Mouse (Mus musculus) kidney, postnatal 4 days (tissue): ENCODE data around the gene Slfn9.

Source experiments
- DNase-seq, 2 experiments: peaks; one replicate each; pipeline ENCODE4 v3.0.0; 2021; ENCODE audit warnings: mixed read lengths in 2 of 2

Slfn9 gene

GRCm38 (mm10) chr11:82954631-82955030 is 37.0 kb downstream of the Slfn9 start:
- DNase-seq: no peak

- DNase-seq: peak in 1 of 2 experiments; percentile 8
Measured at GRCm38 (mm10) chr11:82952612-82953542, 38.8 kb downstream of the Slfn9 start.

DNA sequence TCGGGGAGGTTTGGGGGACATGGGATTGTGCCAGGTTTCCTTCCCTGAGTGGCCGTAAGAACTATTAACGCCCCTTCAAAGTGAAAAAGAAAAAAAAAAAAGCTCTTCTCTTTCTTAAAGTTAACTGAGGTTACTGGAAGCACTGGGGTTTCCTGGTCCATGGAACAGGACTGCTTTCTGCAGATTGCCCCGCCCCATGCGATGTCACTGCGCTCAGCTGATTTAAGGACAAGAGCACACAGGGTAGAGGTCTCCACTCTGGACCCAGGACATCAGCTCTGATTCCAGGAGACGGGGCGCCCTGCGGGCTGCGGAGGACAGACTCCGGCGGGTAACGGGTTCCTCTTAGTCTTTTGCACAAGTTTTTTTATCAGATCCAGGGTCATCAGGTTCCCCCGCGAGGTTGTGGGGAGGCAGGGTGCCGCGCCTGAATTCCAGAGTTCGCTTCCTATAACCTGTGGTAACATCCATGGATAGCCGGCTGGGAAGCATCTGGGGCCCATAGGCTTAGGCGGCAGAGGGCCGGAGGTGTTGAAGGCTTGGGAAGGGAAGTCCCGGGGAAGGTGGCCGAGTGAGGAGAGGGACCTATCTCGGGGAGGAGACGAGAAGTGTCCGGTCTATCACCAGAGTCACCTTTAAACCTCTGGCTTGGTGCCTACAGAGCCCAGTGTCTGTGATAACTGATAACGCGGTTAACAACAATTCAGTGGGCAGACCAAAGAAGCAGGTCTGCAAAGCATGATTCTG is 39.6 kb downstream of the Slfn9 start:
- DNase-seq: peak; percentile 76 to 84

DNA sequence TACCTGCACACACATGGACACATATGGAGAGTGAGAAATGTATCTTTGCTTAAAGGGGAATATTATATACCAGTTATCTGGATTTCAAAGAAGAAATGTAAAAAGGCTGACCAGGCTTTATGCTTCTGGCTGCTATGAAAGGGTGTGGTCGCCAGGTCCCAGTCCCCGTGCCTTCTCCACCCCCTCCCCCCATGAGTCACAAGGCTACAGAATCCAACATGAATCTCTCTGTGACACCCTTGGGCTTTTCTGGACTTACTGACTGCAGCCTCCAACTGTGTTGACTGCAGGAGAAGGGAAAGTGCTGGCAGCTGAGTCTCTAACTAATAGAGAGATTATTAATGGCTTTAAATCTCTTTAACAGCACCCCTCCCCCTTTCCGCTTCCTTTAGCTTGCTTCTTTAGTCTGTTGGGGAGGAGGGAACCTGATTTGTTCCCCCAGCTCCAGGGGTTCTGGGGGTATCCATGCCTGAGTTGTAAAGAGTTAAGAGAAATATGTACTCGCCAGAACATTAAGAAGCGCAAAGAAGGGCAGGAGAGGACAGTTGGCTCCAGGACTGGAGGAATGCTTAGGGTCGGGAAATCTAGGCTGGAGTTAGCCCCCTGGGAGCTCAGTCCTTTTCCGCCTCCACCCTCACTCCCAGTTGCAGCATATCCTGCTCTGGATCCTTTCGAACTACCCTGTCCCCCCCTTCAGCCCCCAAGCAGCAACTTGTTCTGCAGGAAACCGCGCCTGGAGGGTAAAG is 40.7 kb downstream of the Slfn9 start, which contains the start of gene Slfn5:
Slfn5 (plus strand) TSS at position 614 of the 746 bp plus-strand sequence.
- DNase-seq: peak; percentile 62 to 74

GRCm38 (mm10) chr11:82949036-82949435 is 42.6 kb downstream of the Slfn9 start:
- DNase-seq: peak in 1 of 2 experiments; percentile 21

- DNase-seq: no peak
Measured at GRCm38 (mm10) chr11:82947457-82947856, 44.2 kb downstream of the Slfn9 start.

- DNase-seq: no peak
Measured at GRCm38 (mm10) chr11:82945636-82946035, 46.0 kb downstream of the Slfn9 start.

GRCm38 (mm10) chr11:82943336-82943735 is 48.3 kb downstream of the Slfn9 start:
- DNase-seq: no peak

DNA sequence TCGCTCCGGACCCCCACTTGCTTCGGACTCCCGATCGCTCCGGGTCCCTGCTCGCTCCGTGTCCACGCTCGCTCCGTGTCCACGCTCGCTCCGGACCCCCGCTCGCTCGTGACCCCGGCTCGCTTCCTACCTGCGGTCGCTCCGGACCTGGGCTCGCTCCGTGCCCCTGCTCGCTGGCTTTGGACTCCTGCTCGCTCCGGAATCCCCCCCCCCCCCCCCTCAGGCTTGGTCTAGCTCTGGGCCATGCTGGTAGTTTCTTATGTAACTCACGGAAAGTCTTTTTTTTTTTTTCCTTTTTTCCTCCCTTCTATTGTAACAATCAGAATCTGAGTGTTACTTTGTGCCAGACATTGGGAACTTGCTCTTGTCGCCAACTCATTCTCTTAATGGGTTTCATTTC is 58.4 kb downstream of the Slfn9 start:
- peak in 1 of 2 experiments; percentile 11 for DNase-seq

DNA sequence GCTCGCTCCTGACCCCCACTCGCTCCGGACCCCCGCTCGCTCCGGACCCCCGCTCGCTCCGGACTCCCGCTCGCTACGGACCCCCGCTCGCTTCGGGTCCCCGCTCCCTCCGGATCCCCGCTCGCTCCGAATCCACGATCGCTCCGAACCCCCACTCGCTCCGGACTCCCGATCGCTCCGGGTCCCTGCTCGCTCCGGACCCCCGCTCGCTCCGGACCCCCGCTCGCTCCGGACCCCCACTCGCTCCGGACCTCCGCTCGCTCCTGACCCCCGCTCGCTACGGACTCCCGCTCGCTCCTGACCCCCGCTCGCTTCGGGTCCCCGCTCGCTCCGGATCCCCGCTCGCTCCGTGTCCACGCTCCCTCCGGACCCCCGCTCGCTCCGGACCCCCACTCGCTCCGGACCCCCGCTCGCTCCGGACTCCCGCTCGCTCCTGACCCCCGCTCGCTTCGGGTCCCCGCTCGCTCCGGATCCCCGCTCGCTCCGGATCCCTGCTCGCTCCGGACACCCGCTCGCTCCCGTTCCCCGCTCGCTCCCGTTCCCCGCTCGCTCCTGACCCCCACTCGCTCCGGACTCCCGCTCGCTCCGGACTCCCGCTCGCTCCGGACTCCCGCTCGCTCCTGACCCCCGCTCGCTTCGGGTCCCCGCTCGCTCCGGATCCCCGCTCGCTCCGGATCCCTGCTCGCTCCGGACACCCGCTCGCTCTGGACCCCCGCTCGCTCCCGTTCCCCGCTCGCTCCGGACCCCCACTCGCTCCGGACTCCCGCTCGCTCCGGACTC is 59.8 kb downstream of the Slfn9 start:
- peak; percentile 34 to 40 for DNase-seq

GRCm38 (mm10) chr11:82931161-82931560 is 60.5 kb downstream of the Slfn9 start:
- peak in 1 of 2 experiments; percentile 28 for DNase-seq

GRCm38 (mm10) chr11:82930391-82930955 is 61.2 kb downstream of the Slfn9 start:
- DNase-seq: peak; percentile 48 to 54

DNA sequence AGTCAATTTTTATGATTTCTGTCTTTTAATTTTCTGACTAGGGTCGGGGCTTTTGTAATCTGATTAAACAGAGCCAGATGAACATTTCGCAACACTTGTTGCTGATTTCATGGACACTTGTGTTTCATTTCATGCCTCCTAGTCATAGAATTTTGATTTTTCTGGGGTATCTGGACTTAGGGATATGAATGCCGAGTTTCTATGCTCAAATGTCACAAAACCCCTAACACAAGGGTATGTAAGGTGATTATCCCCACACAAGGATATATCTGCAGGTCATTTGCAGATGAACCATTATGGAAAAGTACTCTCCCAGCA is 62.0 kb downstream of the Slfn9 start:
- DNase-seq: no peak

GRCm38 (mm10) chr11:82928897-82929632 is 62.6 kb downstream of the Slfn9 start:
- DNase-seq: no peak
